Mouse (Mus musculus): ENCODE measurements at regions not wholly inside any gene's neighbourhood (a gene's known extent, or its start where the extent isn't known, plus 50 kb on each side); places are given as distances from the start of the nearest gene placed in this dataset.

DNA sequence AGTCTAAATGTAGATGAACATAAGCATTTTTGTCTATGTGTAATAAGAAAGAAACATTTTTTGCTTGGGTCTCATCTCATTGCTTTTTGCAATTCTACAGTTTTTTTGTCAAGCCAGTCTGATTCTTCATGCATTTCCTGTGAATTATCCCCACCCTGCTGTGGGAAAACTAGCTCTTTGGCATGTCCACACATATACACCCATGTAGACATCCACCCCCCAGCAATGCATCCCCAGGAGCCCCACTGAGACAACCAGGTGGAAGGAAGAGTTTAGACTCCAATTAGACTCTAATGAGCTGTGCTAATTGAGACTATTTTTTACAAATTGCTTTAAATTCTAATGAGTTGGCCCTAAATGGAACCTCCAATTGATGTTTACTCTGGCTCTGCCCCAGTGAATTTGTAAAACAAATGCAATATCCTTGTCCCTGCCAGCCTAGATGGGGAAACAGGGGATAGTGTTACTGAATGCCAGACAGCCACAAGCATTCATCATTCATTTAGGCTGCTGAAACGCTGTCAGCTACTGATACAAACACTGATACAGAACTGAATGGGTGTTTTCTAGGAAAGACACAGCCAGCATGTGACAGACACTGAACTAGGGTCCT lies 328.7 kb upstream of the Gm26657 start:
- Histone ChIP-seq H3K9me3 (ENCODE audit: control insufficient read depth, low read length) (no peaks in the 10 kb centered on the region), H3K36me3 (ENCODE audit: control insufficient read depth, insufficient read depth, low read length) (no peaks in the 10 kb centered on the region), H3K4me1 (ENCODE audit: control insufficient read depth, insufficient read depth, low read length) (no peaks in the 10 kb centered on the region), H3K27me3 (ENCODE audit: control insufficient read depth, insufficient read depth, low read length) (no peaks in the 10 kb centered on the region), H3K4me3 (replicated peaks; ENCODE audit: low read length) (no peak overlapping the region), H3K27ac (replicated peaks; ENCODE audit: low read depth, low read length) (no peak overlapping the region), H3K9ac (ENCODE audit: low read depth, low read length, severe bottlenecking) (no peak overlapping the region), H3K4me2 (replicated peaks; ENCODE audit: low read depth, low read length, severe bottlenecking) (no peak overlapping the region)
- TF ChIP-seq POLR2A (IDR thresholded peaks at IDR 0.05; ENCODE audit: borderline replicate concordance, extremely low read depth, insufficient read depth, insufficient read length), result no peak
- ATAC-seq (ENCODE audit: low FRiP score, low read depth) (no peak), DNase-seq (ENCODE audit: low spot score) (no peak)
- WGBS, result 35% methylated on average over 1 of the region's 1 CpGs

DNA sequence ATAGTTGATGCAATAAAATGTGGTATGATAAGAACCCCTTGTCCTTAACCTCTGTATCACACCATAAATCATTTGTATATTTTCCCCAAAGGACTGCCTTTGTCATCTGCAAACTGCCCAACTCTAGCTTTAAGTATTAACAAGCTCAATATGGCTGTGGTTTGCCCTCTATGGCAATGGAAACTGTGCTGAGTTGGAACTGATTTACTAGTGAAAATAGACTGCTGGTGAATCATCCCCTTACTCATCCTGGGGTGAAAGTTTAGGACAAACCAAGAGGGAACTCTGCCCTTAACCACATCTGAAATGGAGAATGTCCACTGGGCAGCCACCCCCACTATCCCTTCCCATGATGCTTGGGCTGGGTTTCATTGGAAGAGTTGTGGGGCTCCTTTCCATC lies 346.1 kb upstream of the Gm26657 start:
- H3K4me1 ChIP-seq (ENCODE audit: control insufficient read depth, insufficient read depth, low read length), result no peaks in the 10 kb centered on the region
- DNase-seq (ENCODE audit: low spot score), result no peak
- H3K9ac ChIP-seq (ENCODE audit: low read depth, low read length, severe bottlenecking), result no peak overlapping the region
- H3K4me2 ChIP-seq (replicated peaks; ENCODE audit: low read depth, low read length, severe bottlenecking), result no peak overlapping the region
- H3K27me3 ChIP-seq (ENCODE audit: control insufficient read depth, insufficient read depth, low read length), result no peaks in the 10 kb centered on the region
- H3K9me3 ChIP-seq (ENCODE audit: control insufficient read depth, low read length), result no peaks in the 10 kb centered on the region
- no peak overlapping the region for H3K27ac ChIP-seq (replicated peaks; ENCODE audit: low read depth, low read length)
- TF ChIP-seq POLR2A (IDR thresholded peaks at IDR 0.05; ENCODE audit: borderline replicate concordance, extremely low read depth, insufficient read depth, insufficient read length), result no peak
- no peak for ATAC-seq (ENCODE audit: low FRiP score, low read depth)
- no peak overlapping the region for H3K4me3 ChIP-seq (replicated peaks; ENCODE audit: low read length)
- no peaks in the 10 kb centered on the region for H3K36me3 ChIP-seq (ENCODE audit: control insufficient read depth, insufficient read depth, low read length)

DNA sequence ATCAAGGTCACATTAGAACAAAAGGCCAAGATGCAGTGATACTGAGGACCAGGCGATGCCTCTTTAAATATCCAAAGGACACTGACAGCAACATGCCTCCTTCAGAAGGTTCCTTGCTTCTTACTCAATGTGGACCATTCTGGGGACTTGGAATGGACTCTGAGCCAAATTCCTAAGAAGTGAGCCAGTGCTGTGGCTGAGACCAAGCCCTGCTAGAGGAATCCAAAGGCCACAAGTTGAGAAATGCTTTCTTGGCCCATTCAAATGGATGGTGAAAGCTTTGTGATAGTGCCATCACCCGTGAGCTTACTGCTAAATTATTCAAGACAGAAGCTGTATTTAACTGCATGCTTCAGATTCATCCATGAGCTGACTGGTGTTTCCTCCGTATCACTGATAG lies 352.8 kb upstream of the Gm26657 start:
- H3K4me2 ChIP-seq (replicated peaks; ENCODE audit: low read depth, low read length, severe bottlenecking), result no peak overlapping the region
- no peaks in the 10 kb centered on the region for H3K9me3 ChIP-seq (ENCODE audit: control insufficient read depth, low read length)
- H3K36me3 ChIP-seq (ENCODE audit: control insufficient read depth, insufficient read depth, low read length), result no peaks in the 10 kb centered on the region
- no peak overlapping the region for H3K27ac ChIP-seq (replicated peaks; ENCODE audit: low read depth, low read length)
- H3K27me3 ChIP-seq (ENCODE audit: control insufficient read depth, insufficient read depth, low read length), result no peaks in the 10 kb centered on the region
- no peak for TF ChIP-seq POLR2A (IDR thresholded peaks at IDR 0.05; ENCODE audit: borderline replicate concordance, extremely low read depth, insufficient read depth, insufficient read length)
- no peaks in the 10 kb centered on the region for H3K4me1 ChIP-seq (ENCODE audit: control insufficient read depth, insufficient read depth, low read length)
- ATAC-seq (ENCODE audit: low FRiP score, low read depth) (no peak), DNase-seq (ENCODE audit: low spot score) (no peak)
- H3K9ac ChIP-seq (ENCODE audit: low read depth, low read length, severe bottlenecking), result no peak overlapping the region
- H3K4me3 ChIP-seq (replicated peaks; ENCODE audit: low read length), result no peak overlapping the region
- 72% methylated on average over 3 of the region's 3 CpGs for WGBS

DNA sequence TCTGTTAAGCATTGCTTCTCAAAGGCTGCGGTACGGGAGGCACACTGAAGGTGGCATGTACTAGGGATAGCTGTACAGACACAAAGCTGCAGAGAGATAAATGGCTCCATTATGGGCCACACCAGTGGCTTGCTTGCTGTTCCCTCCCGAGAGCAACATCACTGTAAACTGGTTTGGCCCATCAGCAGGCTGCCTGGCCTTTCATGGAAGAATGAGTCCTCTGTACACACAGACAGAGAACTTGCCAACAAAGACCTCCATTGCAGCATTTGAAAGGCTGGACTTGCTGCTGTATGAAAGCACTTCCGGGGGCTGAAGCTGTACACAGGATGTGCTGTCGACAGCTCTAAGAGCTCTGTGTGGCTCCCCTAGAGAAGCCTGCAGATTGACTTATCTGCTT lies 364.1 kb upstream of the Gm26657 start:
- Histone ChIP-seq H3K4me1 (ENCODE audit: control insufficient read depth, insufficient read depth, low read length) (0 out of 2 replicates have a peak, but pooled peaks cover 3% of the 10 kb centered on the region), H3K4me3 (replicated peaks; ENCODE audit: low read length) (no peak overlapping the region), H3K27me3 (ENCODE audit: control insufficient read depth, insufficient read depth, low read length) (no peaks in the 10 kb centered on the region), H3K9me3 (ENCODE audit: control insufficient read depth, low read length) (no peaks in the 10 kb centered on the region), H3K4me2 (replicated peaks; ENCODE audit: low read depth, low read length, severe bottlenecking) (no peak overlapping the region), H3K9ac (ENCODE audit: low read depth, low read length, severe bottlenecking) (no peak overlapping the region), H3K36me3 (ENCODE audit: control insufficient read depth, insufficient read depth, low read length) (no peaks in the 10 kb centered on the region), H3K27ac (replicated peaks; ENCODE audit: low read depth, low read length) (no peak overlapping the region)
- ATAC-seq (ENCODE audit: low FRiP score, low read depth) (no peak), DNase-seq (ENCODE audit: low spot score) (no peak)
- TF ChIP-seq POLR2A (IDR thresholded peaks at IDR 0.05; ENCODE audit: borderline replicate concordance, extremely low read depth, insufficient read depth, insufficient read length), result no peak
- 56% methylated on average over 5 of the region's 5 CpGs for WGBS

DNA sequence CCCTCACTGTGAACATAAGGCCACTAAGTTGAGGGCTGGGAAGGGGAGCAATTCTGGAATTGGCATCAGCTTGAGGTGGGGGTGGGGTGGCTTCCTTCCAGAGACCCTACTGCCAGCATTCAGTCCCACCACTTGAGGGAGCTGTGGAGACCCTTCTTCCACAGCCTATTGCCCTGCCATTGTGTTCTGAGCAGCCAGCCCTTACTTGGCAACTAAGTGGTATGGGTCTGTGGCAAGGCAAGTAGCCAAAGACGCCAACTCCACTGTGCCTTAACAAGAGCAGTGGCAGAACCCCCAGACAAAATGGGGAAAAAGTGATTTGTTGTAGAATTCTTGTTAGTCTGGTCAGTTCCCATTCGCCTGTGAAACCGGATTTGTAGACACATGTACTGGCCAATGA lies 365.4 kb upstream of the Gm26657 start:
- H3K4me3 ChIP-seq (replicated peaks; ENCODE audit: low read length), result no peak overlapping the region
- no peak overlapping the region for H3K4me2 ChIP-seq (replicated peaks; ENCODE audit: low read depth, low read length, severe bottlenecking)
- no peak overlapping the region for H3K27ac ChIP-seq (replicated peaks; ENCODE audit: low read depth, low read length)
- WGBS, result 66% methylated on average over 3 of the region's 3 CpGs
- no peaks in the 10 kb centered on the region for H3K9me3 ChIP-seq (ENCODE audit: control insufficient read depth, low read length)
- ATAC-seq (ENCODE audit: low FRiP score, low read depth) (no peak), DNase-seq (ENCODE audit: low spot score) (no peak)
- H3K36me3 ChIP-seq (ENCODE audit: control insufficient read depth, insufficient read depth, low read length), result no peaks in the 10 kb centered on the region
- H3K4me1 ChIP-seq (ENCODE audit: control insufficient read depth, insufficient read depth, low read length), result 0 out of 2 replicates have a peak, but pooled peaks cover 3% of the 10 kb centered on the region
- no peak for TF ChIP-seq POLR2A (IDR thresholded peaks at IDR 0.05; ENCODE audit: borderline replicate concordance, extremely low read depth, insufficient read depth, insufficient read length)
- H3K27me3 ChIP-seq (ENCODE audit: control insufficient read depth, insufficient read depth, low read length), result no peaks in the 10 kb centered on the region
- no peak overlapping the region for H3K9ac ChIP-seq (ENCODE audit: low read depth, low read length, severe bottlenecking)

DNA sequence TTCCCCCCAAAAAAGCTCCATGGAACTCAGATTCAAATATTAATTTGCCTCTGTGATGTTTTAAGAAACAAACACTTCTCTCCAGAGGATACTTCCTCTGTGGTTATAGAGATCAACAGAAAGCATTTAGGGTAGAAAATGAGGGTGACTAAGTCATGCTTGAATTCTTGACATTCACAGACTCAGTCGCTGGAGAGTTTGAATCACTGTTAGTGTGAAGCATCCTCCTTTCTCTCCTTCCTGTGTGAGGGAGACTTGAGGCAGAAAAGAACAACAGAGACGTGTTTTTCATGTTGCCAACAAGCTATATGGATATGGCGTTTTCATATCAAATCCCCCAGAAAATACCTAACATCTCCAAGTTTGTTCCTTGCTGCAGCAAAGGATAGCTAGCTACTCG lies 366.1 kb upstream of the Gm26657 start:
- H3K4me3 ChIP-seq (replicated peaks; ENCODE audit: low read length), result no peak overlapping the region
- DNase-seq (ENCODE audit: low spot score), result no peak
- WGBS, result 67% methylated on average over 4 of the region's 4 CpGs

More for the DNA sequence above, 366.1 kb upstream of the Gm26657 start:
- H3K36me3 ChIP-seq (ENCODE audit: control insufficient read depth, insufficient read depth, low read length), result no peaks in the 10 kb centered on the region
- no peak overlapping the region for H3K9ac ChIP-seq (ENCODE audit: low read depth, low read length, severe bottlenecking)
- H3K4me2 ChIP-seq (replicated peaks; ENCODE audit: low read depth, low read length, severe bottlenecking), result no peak overlapping the region
- ATAC-seq (ENCODE audit: low FRiP score, low read depth), result no peak
- H3K4me1 ChIP-seq (ENCODE audit: control insufficient read depth, insufficient read depth, low read length), result 0 out of 2 replicates have a peak, but pooled peaks cover 3% of the 10 kb centered on the region
- H3K27ac ChIP-seq (replicated peaks; ENCODE audit: low read depth, low read length), result no peak overlapping the region
- no peaks in the 10 kb centered on the region for H3K27me3 ChIP-seq (ENCODE audit: control insufficient read depth, insufficient read depth, low read length)
- no peak for TF ChIP-seq POLR2A (IDR thresholded peaks at IDR 0.05; ENCODE audit: borderline replicate concordance, extremely low read depth, insufficient read depth, insufficient read length)
- no peaks in the 10 kb centered on the region for H3K9me3 ChIP-seq (ENCODE audit: control insufficient read depth, low read length)

Data from limb, embryonic 14.5 days (tissue).